In the genomic region with DNA sequence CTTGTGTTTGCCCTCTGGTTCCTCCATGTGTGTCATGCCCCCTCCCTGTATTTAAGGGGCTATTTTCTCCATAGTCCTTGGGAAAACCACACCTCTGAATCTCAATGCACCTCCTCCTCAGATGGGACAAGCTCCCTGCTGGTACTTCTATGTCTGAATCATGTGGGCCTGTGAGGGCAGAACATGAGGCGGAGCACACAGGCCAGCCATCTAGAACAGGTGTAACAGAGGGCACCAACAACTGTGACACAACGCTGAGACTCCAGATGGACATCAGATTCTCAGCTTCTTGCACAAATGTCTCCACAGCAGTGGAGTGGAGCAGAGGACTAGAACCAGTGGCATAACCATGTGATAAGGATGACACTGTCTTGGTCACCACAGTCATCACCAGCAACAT, we compare ENCODE assay signal across 25 mouse cellular contexts.
"Had no signal": no experiment of that assay in that cellular context is flagged by ENCODE, and none has a peak within 500 bp of the region (broad histone marks: within the 10 kb centered on the region; RNA-seq: fewer than 3 reads in every experiment).

No protein-coding gene starts in this region.

- H3K9me3 ChIP-seq: heart, embryonic 10.5 days; heart, embryonic 13.5 days; heart, embryonic 15.5 days; hindbrain, embryonic 13.5 days; hindbrain, embryonic 15.5 days; kidney, embryonic 15.5 days; limb, embryonic 13.5 days; limb, embryonic 15.5 days; liver, embryonic 12.5 days had no signal

- H3K9ac ChIP-seq: heart, embryonic 13.5 days; heart, embryonic 15.5 days; hindbrain, embryonic 13.5 days; hindbrain, embryonic 15.5 days; kidney, embryonic 15.5 days; limb, embryonic 13.5 days; limb, embryonic 15.5 days; liver, embryonic 12.5 days had no signal

- H3K36me3 ChIP-seq: heart, embryonic 10.5 days; heart, embryonic 13.5 days; heart, embryonic 15.5 days; hindbrain, embryonic 13.5 days; hindbrain, embryonic 15.5 days; kidney, embryonic 15.5 days; limb, embryonic 13.5 days; limb, embryonic 15.5 days; liver, embryonic 12.5 days had no signal

- H3K4me2 ChIP-seq: heart, embryonic 13.5 days; heart, embryonic 15.5 days; hindbrain, embryonic 13.5 days; hindbrain, embryonic 15.5 days; kidney, embryonic 15.5 days; limb, embryonic 13.5 days; limb, embryonic 15.5 days; liver, embryonic 12.5 days had no signal

- H3K4me3 ChIP-seq: heart, embryonic 10.5 days; heart, embryonic 13.5 days; heart, embryonic 15.5 days; hindbrain, embryonic 13.5 days; hindbrain, embryonic 15.5 days; kidney, embryonic 15.5 days; limb, embryonic 13.5 days; limb, embryonic 15.5 days; liver, embryonic 12.5 days had no signal

- H3K27ac ChIP-seq: heart, embryonic 10.5 days; heart, embryonic 13.5 days; heart, embryonic 15.5 days; hindbrain, embryonic 13.5 days; hindbrain, embryonic 15.5 days; hindbrain, postnatal 0 days; kidney, embryonic 15.5 days; kidney, postnatal 0 days; limb, embryonic 13.5 days; limb, embryonic 15.5 days; liver, embryonic 12.5 days had no signal

- H3K27me3 ChIP-seq: heart, embryonic 13.5 days; heart, embryonic 15.5 days; hindbrain, embryonic 13.5 days; hindbrain, embryonic 15.5 days; kidney, embryonic 15.5 days; limb, embryonic 13.5 days; limb, embryonic 15.5 days; liver, embryonic 12.5 days had no signal

- ATAC-seq: hindbrain, postnatal 0 days; intestine, embryonic 16.5 days; liver, embryonic 12.5 days had no signal

- DNase-seq: gastrocnemius, postnatal 10 days; gastrocnemius, postnatal 25 days; heart, adult 18-20 months; heart, postnatal 14 days; heart, postnatal 36 days; kidney, adult 11 months; kidney, adult 2 months; kidney, adult 9 months; kidney, postnatal 14 days; kidney, postnatal 36 days; layer of hippocampus, adult 9-11 months; layer of hippocampus, postnatal 36 days; left cerebral cortex, postnatal 4 days had no signal

- H3K4me1 ChIP-seq: hindbrain, embryonic 13.5 days; hindbrain, embryonic 15.5 days had no signal
